Mouse (Mus musculus): ENCODE measurements around the gene Zfp786.

DNA sequence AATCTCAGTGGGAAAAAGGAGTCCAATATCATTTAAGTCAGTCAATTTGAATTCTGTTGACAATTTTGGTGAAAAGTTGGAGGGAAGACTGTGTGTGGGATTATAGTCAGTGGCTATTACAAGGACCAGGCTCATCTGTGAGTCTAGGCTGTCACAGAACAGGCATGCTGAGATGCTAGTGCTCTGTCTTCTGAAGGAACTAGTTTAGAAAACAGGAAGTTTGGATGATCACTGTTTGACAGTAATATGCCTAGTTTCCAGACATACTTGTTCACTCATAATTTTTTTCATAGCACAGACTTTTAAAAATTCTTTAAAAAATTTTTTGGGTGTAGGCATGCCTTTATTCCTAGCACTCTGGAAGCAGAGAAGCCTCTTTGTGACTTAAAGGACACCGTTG is 10.4 kb upstream of the Zfp786 start:
- no peak for TF ChIP-seq CTCF (IDR thresholded peaks at IDR 0.05 in 2 of 3, conservative IDR thresholded peaks at IDR 0.05 in 1 of 3; ENCODE audit: control insufficient read depth in 1 of 3, insufficient read depth in 1 of 3, low read depth in 2 of 3, low read length in 3 of 3, poor library complexity in 1 of 3, severe bottlenecking in 1 of 3)
- TF ChIP-seq CHD1 (IDR thresholded peaks at IDR 0.05; ENCODE audit: low read depth, low read length): no peak
- peak; percentile 13; the same call in 1 of the 2 replicates for TF ChIP-seq ELF1 (IDR thresholded peaks at IDR 0.05; ENCODE audit: low read depth, low read length)
- TF ChIP-seq POLR2AphosphoS2 (IDR thresholded peaks at IDR 0.05; ENCODE audit: low read length): no peak
- no peak for TF ChIP-seq KAT2A (conservative IDR thresholded peaks at IDR 0.05; ENCODE audit: low read depth, low read length)
- TF ChIP-seq POLR2A (IDR thresholded peaks at IDR 0.05; ENCODE audit: control insufficient read depth in 1 of 2, insufficient read depth in 1 of 2, low read depth in 1 of 2, low read length in 2 of 2, poor library complexity in 1 of 2): no peak
- TF ChIP-seq EP300 (IDR thresholded peaks at IDR 0.05; ENCODE audit: low read depth in 1 of 2, low read length in 2 of 2): 0 out of 4 replicates have a peak, but pooled peaks of 1 of the 2 experiments have one; percentile 12
- TF ChIP-seq ETS1 (IDR thresholded peaks at IDR 0.05; ENCODE audit: low read depth, low read length): no peak
- TF ChIP-seq MYC (IDR thresholded peaks at IDR 0.05; ENCODE audit: low read depth, low read length): no peak
- TF ChIP-seq TCF12 (IDR thresholded peaks at IDR 0.05; ENCODE audit: low read depth, low read length): no peak
- TF ChIP-seq GATA1 (IDR thresholded peaks at IDR 0.05; ENCODE audit: low read depth, low read length): no peak

Measured in MEL (cell line).